Mouse (Mus musculus) kidney, adult 8-10 months (tissue): ENCODE results near the gene Slc22a15.

ENCODE experiments used
- DNase-seq, 2 experiments: peaks; one replicate each; pipeline ENCODE4 v3.0.0; 2022

Gene Slc22a15

DNA sequence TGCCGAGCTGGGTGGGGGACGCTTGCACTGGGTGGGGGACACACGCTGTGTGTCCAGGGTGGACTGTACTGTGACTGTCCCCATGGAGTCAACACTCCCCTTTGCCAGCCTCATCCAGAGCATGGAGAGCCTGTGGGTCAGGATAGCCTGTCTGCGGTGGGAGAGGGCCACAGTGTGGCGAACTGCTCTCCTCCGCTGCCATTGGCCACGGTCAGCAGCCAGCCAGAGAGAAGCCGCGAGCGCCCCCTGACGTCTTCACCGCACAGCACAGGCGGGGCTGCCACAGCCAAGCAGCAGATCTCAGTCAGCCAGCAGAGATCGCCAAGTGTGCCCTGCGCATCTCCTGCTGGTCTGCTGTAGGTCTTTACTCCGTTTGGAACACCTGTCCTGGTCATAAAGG, 118.1 kb downstream of the Slc22a15 start:
- DNase-seq = peak; percentile 90 to 95
